Mouse (Mus musculus): ENCODE data around the gene Gm3629. TPM values are rescaled to one million over a fixed set of nuclear protein-coding genes. Genes with fewer than 3 reads are reported as not detected.
"Not testable (repeated sequence)": the region's sequence is repeated elsewhere in the genome, so short reads cannot be mapped to it uniquely, and the experiment has no call there.

Gm3629 gene
- 0.10 TPM in 1 of 2 replicates, not detected in the other for polyA plus RNA-seq (2014; fragmentation: Nextera tagmentation; extraction: Ambion mirVana)

GRCm38 (mm10) chr14:6590513-6590912 lies at the start of gene Gm3629:
Gene Gm3629, minus strand, starts transcription at chr14:6590613.
- ATAC-seq (replicated peaks; ENCODE audit: low FRiP score); H3K36me3 ChIP-seq (ENCODE audit: control insufficient read depth, insufficient read depth, low read length); H3K27ac ChIP-seq (ENCODE audit: low read depth, low read length); H3K27me3 ChIP-seq (replicated peaks; ENCODE audit: control insufficient read depth, insufficient read depth, low read length); H3K9me3 ChIP-seq (ENCODE audit: control insufficient read depth, low read length); H3K4me3 ChIP-seq (ENCODE audit: low read depth, low read length); H3K4me1 ChIP-seq (replicated peaks; ENCODE audit: control insufficient read depth, insufficient read depth, low read length); DNase-seq (ENCODE audit: low spot score); H3K4me2 ChIP-seq; H3K9ac ChIP-seq (ENCODE audit: low read depth, low read length): not testable (repeated sequence)
- 25% methylated on average over 1 of the region's 2 CpGs for WGBS

- DNase-seq (ENCODE audit: low spot score); ATAC-seq (replicated peaks; ENCODE audit: low FRiP score): not testable (repeated sequence)
- WGBS, result 38% methylated on average over 1 of the region's 2 CpGs
These were observed 31.9 kb upstream of the Gm3629 start, which contains the start of gene Gm3460 for GRCm38 (mm10) chr14:6622318-6622717. Gene Gm3460, minus strand, starts transcription at chr14:6622418.

GRCm38 (mm10) chr14:6606436-6606835 lies 16.0 kb upstream of the Gm3629 start:
- ATAC-seq (replicated peaks; ENCODE audit: low FRiP score); H3K27me3 ChIP-seq (replicated peaks; ENCODE audit: control insufficient read depth, insufficient read depth, low read length); H3K27ac ChIP-seq (ENCODE audit: low read depth, low read length); DNase-seq (ENCODE audit: low spot score); H3K9me3 ChIP-seq (ENCODE audit: control insufficient read depth, low read length); H3K9ac ChIP-seq (ENCODE audit: low read depth, low read length); H3K4me3 ChIP-seq (ENCODE audit: low read depth, low read length); H3K36me3 ChIP-seq (ENCODE audit: control insufficient read depth, insufficient read depth, low read length); H3K4me1 ChIP-seq (replicated peaks; ENCODE audit: control insufficient read depth, insufficient read depth, low read length); H3K4me2 ChIP-seq: not testable (repeated sequence)
- no CpG with 5 or more reads among the region's 1 CpGs for whole genome bisulfite sequencing

More at GRCm38 (mm10) chr14:6622318-6622717, 31.9 kb upstream of the Gm3629 start, which contains the start of gene Gm3460:
- H3K36me3 ChIP-seq (ENCODE audit: control insufficient read depth, insufficient read depth, low read length); H3K9me3 ChIP-seq (ENCODE audit: control insufficient read depth, low read length); H3K27ac ChIP-seq (ENCODE audit: low read depth, low read length); H3K9ac ChIP-seq (ENCODE audit: low read depth, low read length); H3K4me1 ChIP-seq (replicated peaks; ENCODE audit: control insufficient read depth, insufficient read depth, low read length); H3K4me2 ChIP-seq; H3K27me3 ChIP-seq (replicated peaks; ENCODE audit: control insufficient read depth, insufficient read depth, low read length); H3K4me3 ChIP-seq (ENCODE audit: low read depth, low read length): not testable (repeated sequence)

GRCm38 (mm10) chr14:6605004-6605403 lies 14.6 kb upstream of the Gm3629 start:
- H3K9me3 ChIP-seq (ENCODE audit: control insufficient read depth, low read length); H3K9ac ChIP-seq (ENCODE audit: low read depth, low read length); H3K27ac ChIP-seq (ENCODE audit: low read depth, low read length); H3K4me1 ChIP-seq (replicated peaks; ENCODE audit: control insufficient read depth, insufficient read depth, low read length); H3K36me3 ChIP-seq (ENCODE audit: control insufficient read depth, insufficient read depth, low read length); ATAC-seq (replicated peaks; ENCODE audit: low FRiP score); H3K4me3 ChIP-seq (ENCODE audit: low read depth, low read length); H3K27me3 ChIP-seq (replicated peaks; ENCODE audit: control insufficient read depth, insufficient read depth, low read length): not testable (repeated sequence)
- under 1% methylated on average over 16 of the region's 20 CpGs for WGBS
- DNase-seq (ENCODE audit: low spot score), result peak; percentile 26
- H3K4me2 ChIP-seq, result peak overlapping the region; percentile 47

- H3K27ac ChIP-seq (ENCODE audit: low read depth, low read length); ATAC-seq (replicated peaks; ENCODE audit: low FRiP score); H3K4me3 ChIP-seq (ENCODE audit: low read depth, low read length); H3K9ac ChIP-seq (ENCODE audit: low read depth, low read length); H3K9me3 ChIP-seq (ENCODE audit: control insufficient read depth, low read length); H3K4me1 ChIP-seq (replicated peaks; ENCODE audit: control insufficient read depth, insufficient read depth, low read length); H3K36me3 ChIP-seq (ENCODE audit: control insufficient read depth, insufficient read depth, low read length); H3K27me3 ChIP-seq (replicated peaks; ENCODE audit: control insufficient read depth, insufficient read depth, low read length): not testable (repeated sequence)
- H3K4me2 ChIP-seq, result peak overlapping the region; percentile 47
- whole genome bisulfite sequencing, result 8% methylated on average over 17 of the region's 20 CpGs
- peak; percentile 0 for DNase-seq (ENCODE audit: low spot score)
These were observed 14.1 kb upstream of the Gm3629 start for GRCm38 (mm10) chr14:6604551-6604950.

GRCm38 (mm10) chr14:6537190-6537589 lies 53.2 kb downstream of the Gm3629 start, which contains the start of gene Gm8356:
Gene Gm8356, minus strand, starts transcription at chr14:6537290.
- H3K9me3 ChIP-seq (ENCODE audit: control insufficient read depth, low read length); H3K4me2 ChIP-seq; DNase-seq (ENCODE audit: low spot score); ATAC-seq (replicated peaks; ENCODE audit: low FRiP score); H3K27ac ChIP-seq (ENCODE audit: low read depth, low read length); H3K4me1 ChIP-seq (replicated peaks; ENCODE audit: control insufficient read depth, insufficient read depth, low read length); H3K27me3 ChIP-seq (replicated peaks; ENCODE audit: control insufficient read depth, insufficient read depth, low read length); H3K4me3 ChIP-seq (ENCODE audit: low read depth, low read length); H3K9ac ChIP-seq (ENCODE audit: low read depth, low read length); H3K36me3 ChIP-seq (ENCODE audit: control insufficient read depth, insufficient read depth, low read length): not testable (repeated sequence)
- WGBS, result 50% methylated on average over 1 of the region's 2 CpGs

Other genes starting within 250 kb of the Gm3629 start
- gene Gm3618, start 246.9 kb downstream of the Gm3629 start, polyA plus RNA-seq (2014; fragmentation: Nextera tagmentation; extraction: Ambion mirVana), result not detected in 2 replicates
- not detected in 2 replicates for gene Gm16440, start 200.3 kb downstream of the Gm3629 start, polyA plus RNA-seq (2014; fragmentation: Nextera tagmentation; extraction: Ambion mirVana)
- gene Gm3591, start 178.1 kb downstream of the Gm3629 start, polyA plus RNA-seq (2014; fragmentation: Nextera tagmentation; extraction: Ambion mirVana), result 0.44 TPM in 1 of 2 replicates, not detected in the other
- gene Gm3594, start 146.0 kb downstream of the Gm3629 start, polyA plus RNA-seq (2014; fragmentation: Nextera tagmentation; extraction: Ambion mirVana), result not detected in 2 replicates
- gene Gm8356, start 53.3 kb downstream of the Gm3629 start, polyA plus RNA-seq (2014; fragmentation: Nextera tagmentation; extraction: Ambion mirVana), result not detected in 2 replicates
- gene Gm3460, start 31.8 kb upstream of the Gm3629 start, polyA plus RNA-seq (2014; fragmentation: Nextera tagmentation; extraction: Ambion mirVana), result not detected in 2 replicates
- gene Gm10251, start 93.6 kb upstream of the Gm3629 start, polyA plus RNA-seq (2014; fragmentation: Nextera tagmentation; extraction: Ambion mirVana), result not detected in 2 replicates
- gene Gm8050, start 129.6 kb upstream of the Gm3629 start, polyA plus RNA-seq (2014; fragmentation: Nextera tagmentation; extraction: Ambion mirVana), result not detected in 2 replicates
- gene Gm3636, start 151.7 kb upstream of the Gm3629 start, polyA plus RNA-seq (2014; fragmentation: Nextera tagmentation; extraction: Ambion mirVana), result 1.8 and 1.9 TPM in 2 replicates
- not detected in 2 replicates for gene Gm8362, start 183.8 kb upstream of the Gm3629 start, polyA plus RNA-seq (2014; fragmentation: Nextera tagmentation; extraction: Ambion mirVana)
- gene Gm3642, start 249.7 kb upstream of the Gm3629 start, polyA plus RNA-seq (2014; fragmentation: Nextera tagmentation; extraction: Ambion mirVana), result not detected in 2 replicates

Data from liver, embryonic 11.5 days (tissue).